Mouse (Mus musculus) adrenal gland, postnatal 4 days (tissue): ENCODE measurements around the gene Cyren. TPM values are rescaled to one million over a fixed set of nuclear protein-coding genes. Genes with fewer than 3 reads are reported as not detected.

Experiments used
- DNase-seq, 2 experiments: peaks; one replicate each; pipeline ENCODE4 v3.0.0; 2021 to 2022; ENCODE audit warnings: low spot score in 2 of 2, mixed read lengths in 2 of 2
- total RNA-seq, 2 experiments: library from RNA; stranded (reverse); gene quantifications; 2 replicates each; pipeline ENCODE4 v1.2.3; 2021

Cyren gene
- total RNA-seq, 2 experiments from 2014 or later = 8.8 to 9.8 TPM

- DNase-seq = no peak
Observed at GRCm38 (mm10) chr6:34868507-34869217, 9.2 kb downstream of the Cyren start.

- DNase-seq = no peak
Observed at GRCm38 (mm10) chr6:34867995-34868350, 9.9 kb downstream of the Cyren start.

- no peak for DNase-seq
Observed at GRCm38 (mm10) chr6:34867301-34867994, 10.4 kb downstream of the Cyren start.

DNA sequence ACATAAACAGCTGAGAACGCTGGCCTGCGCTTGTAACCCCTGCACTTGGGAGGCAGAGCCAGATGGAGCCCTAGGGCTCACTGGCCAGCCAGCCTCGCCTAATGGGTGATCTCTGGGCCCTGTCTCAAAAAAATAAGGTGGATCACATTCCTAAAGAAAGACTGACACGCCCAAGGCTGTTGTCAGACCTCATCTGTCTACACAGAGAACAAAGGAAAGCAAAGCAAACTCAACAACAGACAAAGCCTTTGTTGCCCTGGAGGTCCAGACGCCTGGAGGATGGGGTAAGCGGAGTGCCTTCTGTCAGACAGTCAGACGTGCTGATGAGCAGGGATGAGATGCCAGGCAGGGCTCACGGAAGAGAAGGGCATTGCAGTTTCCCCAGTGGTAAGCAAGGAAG lies 11.1 kb downstream of the Cyren start:
- DNase-seq = no peak

- no peak for DNase-seq
Observed at GRCm38 (mm10) chr6:34865711-34866593, 11.9 kb downstream of the Cyren start.

- DNase-seq = no peak
Observed at GRCm38 (mm10) chr6:34865213-34865612, 12.6 kb downstream of the Cyren start.

- DNase-seq = no peak
Observed at GRCm38 (mm10) chr6:34863786-34864514, 13.9 kb downstream of the Cyren start.

- no peak for DNase-seq
Observed at GRCm38 (mm10) chr6:34862791-34863403, 15.0 kb downstream of the Cyren start, which contains the start of gene Tmem140. Gene Tmem140, plus strand, starts transcription at chr6:34863146.

DNA sequence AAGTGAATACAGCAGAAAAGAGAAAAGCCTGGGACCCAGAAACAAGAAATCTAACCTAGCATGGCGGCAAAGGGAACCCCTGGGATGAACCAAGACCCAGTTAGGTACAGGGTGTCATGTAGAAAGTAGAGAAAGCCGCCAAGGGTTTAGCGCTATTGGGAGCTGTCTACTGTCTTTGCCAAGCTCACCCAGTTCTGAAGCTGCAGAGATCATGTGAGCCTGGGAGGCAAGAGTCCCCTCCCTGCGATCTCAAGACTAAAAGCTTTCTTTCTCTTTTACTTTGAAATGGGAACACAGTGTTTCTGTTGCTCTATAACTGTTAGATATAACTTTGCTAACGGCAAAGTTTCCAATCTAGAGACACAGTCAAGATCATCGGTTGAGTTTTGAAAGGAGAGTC lies 15.5 kb downstream of the Cyren start:
- DNase-seq = no peak

DNA sequence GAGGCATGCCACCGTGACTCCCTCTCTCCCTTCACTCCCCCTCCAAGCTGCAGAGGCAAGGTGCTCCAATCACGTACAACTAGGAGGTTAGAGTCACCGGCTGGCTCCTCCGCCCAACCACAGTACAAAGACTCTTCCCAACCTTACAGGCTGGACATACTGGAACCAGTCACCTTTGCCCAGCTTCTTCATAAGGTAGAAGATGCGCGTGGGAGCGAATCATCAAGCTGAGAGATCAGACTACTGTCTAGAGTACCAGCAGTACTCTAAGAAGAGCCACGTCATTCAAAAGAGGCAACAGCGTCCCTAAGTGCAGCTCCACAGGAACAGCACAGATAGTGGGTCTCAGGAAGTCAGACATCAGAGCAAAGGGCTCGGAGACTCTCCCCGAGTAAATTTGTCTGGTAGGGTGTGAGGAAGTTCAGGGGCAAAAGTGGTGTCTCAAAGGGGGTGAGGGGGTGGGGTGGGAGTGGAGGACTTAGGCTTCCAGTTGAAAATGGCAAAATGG lies 16.3 kb downstream of the Cyren start:
- no peak for DNase-seq

- DNase-seq = no peak
Observed at GRCm38 (mm10) chr6:34832352-34832751, 45.5 kb downstream of the Cyren start.

DNA sequence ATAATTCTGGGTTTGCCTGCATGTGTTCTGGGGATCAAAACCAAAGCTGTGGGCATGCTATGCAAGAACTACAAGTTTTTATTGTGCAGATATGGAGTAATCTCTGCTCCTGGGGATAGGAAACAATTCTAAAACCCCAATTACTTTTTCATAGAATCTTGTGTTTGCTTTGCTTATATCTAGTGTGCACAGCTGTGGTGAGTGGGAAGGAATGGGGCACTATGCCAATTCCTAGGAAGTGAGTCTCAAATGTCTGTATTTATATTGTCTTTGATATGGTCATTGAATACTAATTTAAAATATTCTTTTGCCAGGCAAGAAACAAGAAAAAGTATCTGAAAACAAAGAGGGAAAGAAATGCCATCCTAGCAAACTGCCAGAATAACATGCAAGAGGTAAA lies 53.5 kb downstream of the Cyren start:
- DNase-seq = no peak

Other genes with a start within 250 kb of the Cyren start
- 10 to 100 TPM; 22.1 to 24.7 TPM for gene Agbl3, start 97.6 kb downstream of the Cyren start, total RNA-seq
- gene Tmem140, start 14.9 kb downstream of the Cyren start, total RNA-seq = 10 to 100 TPM; 15.4 to 16.8 TPM
- 10 to 100 TPM; 23.9 to 24.7 TPM for gene Wdr91, start 32.8 kb upstream of the Cyren start, total RNA-seq
- not detected for gene Stra8, start 42.1 kb upstream of the Cyren start, total RNA-seq
- under 1 TPM; 0.48 to 0.92 TPM for gene Slc23a4, start 110.3 kb upstream of the Cyren start, total RNA-seq